Mouse (Mus musculus) telencephalon, adult 2 months (tissue): ENCODE data around the gene Cep112.

Experiments used
- DNase-seq: peaks from one replicate; pipeline ENCODE4 v3.0.0-alpha.2; 2011; ENCODE audit warnings: low read depth, low spot score

The Cep112 gene

DNA sequence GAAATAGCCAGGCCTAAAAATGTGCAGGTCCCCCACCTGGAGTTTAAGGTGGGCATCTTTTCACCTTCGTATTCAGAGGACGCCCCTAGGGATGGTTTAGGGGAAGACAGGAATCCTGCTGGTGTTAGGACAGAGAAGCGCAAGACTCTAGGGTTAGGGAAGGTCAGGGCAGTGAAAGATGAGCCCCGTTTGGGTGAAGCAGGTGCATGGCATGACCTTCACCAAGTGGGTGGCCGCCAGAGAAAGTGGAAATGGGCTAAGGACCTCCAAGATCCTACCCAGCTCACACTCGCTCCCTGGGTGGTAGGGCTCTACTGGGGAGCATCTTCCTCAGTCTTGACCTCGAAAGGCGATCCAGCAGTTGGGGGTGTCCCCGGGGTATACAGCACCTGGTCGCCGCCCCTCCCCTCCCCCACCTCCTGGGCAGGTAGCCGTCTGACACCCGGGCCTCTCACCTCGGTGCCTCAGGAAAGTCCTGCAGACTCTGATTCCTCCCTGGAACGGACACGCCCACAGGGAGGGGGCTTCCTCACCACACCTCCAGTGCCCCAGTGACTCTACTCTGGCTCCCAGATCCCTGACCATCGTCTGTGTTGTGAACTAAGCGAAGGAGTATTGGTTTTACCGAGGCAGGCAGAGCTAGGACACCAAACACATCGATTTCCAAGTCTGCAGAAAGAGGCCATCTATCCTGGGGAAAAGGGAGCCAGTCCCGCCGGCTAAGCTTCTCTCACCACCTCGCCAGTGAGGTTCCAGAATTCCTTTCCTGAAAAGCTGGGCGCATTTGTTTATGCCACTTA lies 484.6 kb downstream of the Cep112 start:
- no peak for DNase-seq
